Mouse (Mus musculus) natural killer cell, adult 2 months (primary cell): ENCODE results near the gene Rabgap1l.
A peak's percentile ranks its signal among the peaks of the same experiment; 100 is the strongest.
"Not testable (repeated sequence)": the region's sequence is repeated elsewhere in the genome, so short reads cannot be mapped to it uniquely, and the experiment has no call there.

Source experiments
- DNase-seq, 2 experiments: peaks; one replicate each; pipeline ENCODE4 v3.0.0; 2022; ENCODE audit warnings: low spot score in 2 of 2

The Rabgap1l gene

DNA sequence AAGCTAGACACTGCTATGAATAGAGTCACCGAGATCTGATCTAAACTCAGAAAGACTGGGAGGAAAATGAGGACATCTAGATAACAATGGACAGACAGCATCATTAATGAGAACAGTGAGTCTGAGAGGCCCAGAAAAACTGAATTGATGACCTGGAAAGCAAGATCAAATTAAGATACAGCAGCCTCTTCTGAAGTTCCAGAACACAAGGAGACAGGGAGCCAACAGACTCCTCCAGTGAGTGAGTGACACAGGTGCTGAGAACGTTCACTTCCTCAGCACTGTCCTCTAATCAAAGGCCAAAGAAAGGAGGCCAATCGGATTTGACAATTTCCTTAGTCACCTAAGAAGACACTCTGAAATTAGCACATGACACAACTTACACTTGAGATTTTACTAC, 307.3 kb downstream of the Rabgap1l start:
- no peak for DNase-seq

DNA sequence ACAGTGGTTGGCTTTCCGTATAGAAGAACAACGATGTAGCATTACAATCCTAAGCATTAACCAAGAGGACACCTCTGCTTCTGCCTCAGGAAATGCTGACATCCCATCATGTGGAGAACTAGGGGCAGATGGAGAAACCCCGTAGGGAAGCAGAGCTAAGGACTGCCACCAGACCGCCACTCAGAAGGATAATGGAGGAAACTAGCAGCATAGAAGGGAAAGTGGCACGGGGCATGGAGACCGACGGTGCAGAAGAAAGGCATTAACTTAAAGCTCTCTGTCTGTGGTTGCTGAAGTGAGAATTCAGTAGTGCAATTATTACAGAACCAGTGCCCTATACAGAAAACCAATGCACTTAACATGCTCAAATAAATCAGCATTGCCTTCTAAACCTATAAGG, 308.0 kb downstream of the Rabgap1l start:
- DNase-seq, result no peak

- DNase-seq, result no peak
Measured at GRCm38 (mm10) chr1:160481643-160482042, 311.4 kb downstream of the Rabgap1l start.

- DNase-seq, result no peak
Measured at GRCm38 (mm10) chr1:160467443-160467842, 325.6 kb downstream of the Rabgap1l start.

GRCm38 (mm10) chr1:160465186-160465585, 327.8 kb downstream of the Rabgap1l start:
- DNase-seq, result no peak

DNA sequence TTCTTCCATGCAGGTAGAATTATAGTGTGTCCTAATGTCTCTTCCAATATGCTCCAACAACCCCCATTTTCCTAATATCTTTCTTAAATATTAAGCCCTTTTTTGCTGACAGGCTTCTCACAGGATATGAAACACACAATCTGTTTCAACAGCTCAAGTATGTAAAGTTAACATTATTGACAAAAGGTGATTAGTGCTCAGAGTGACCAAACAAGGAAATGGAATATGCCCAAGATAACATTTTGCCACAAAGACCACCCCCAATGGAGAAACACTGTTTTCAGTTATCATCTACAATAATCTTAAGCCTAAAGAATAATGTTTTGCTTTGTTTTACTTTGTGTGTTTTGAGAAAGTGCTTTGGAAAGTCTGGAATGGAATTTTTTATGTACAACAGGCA, 328.9 kb downstream of the Rabgap1l start:
- DNase-seq, result no peak

DNA sequence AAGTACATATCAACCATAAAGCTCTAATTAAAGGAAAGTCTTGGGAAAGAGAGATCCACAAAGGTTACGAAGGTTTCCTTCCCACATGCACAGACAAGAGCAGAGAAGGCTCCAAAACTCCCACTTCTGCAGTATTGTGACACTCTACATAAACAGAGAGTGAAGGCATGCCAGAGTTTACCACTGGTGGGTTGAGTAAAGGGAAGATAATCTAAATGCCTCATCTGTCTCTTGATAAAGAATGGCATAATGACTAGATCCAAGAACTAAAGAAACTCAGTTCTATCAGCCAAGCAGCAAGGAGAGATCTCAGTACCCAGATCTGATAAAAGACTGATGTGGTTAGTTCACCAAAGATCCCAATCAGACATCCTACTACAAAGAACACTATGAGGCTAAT, 332.7 kb downstream of the Rabgap1l start:
- DNase-seq, result no peak

DNA sequence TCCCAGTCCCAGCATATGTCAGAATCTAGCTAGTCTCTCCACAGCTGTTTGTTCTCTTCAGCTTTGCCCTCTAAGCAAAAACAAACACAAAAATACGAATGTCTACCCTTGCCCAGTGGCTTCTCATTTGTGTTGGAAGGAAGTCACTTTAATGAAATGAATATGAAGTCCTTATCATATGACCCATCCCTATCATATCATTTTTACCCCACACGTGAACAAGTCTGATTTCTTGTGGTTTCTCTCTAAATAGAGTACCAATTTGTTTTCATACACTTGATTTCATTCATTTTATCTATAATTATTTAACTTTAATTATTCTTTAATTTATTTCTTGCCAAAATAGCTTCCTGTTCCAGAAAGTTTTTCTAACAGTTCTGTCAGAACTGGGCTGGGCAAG, 341.3 kb downstream of the Rabgap1l start:
- DNase-seq, result no peak

DNA sequence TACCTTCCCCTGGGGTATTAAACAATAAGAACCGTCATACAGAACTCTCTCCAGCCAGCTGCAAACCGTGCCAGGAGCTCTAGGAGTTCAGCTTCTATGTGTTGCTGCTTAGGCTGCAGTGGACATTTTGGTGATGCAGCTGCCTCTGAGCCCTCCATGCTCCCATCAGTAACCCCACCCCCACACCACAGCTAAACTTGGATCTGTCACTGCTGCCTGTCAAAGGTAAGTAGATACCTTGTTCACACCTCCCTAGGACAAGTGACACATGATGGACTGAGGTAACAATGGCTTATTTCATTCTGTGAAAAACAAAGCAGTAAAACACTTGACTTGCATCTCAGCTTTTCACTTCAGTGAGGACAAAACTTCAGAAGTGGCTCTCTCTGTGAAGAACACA, 344.3 kb downstream of the Rabgap1l start:
- DNase-seq, result no peak

GRCm38 (mm10) chr1:160446823-160447222, 346.2 kb downstream of the Rabgap1l start:
- no peak for DNase-seq

DNA sequence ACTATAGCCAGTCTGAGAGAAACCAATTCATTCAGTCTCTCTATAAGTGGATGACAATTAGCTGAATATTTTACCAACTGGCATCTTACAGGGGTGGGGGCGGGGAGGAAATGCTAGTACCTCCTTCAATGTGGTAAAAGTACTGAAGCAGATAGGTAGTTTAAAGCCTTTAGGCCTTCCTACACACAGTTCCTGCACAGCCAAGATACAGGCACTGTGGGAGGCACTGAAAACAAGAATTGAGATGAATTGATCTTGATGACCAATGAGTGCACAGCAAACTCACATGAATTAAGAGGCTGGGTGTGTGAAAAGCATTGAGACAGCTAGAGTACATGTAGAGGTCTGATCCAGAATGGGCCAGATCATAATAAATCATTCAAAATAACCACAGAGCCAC, 349.5 kb downstream of the Rabgap1l start:
- DNase-seq, result no peak

DNA sequence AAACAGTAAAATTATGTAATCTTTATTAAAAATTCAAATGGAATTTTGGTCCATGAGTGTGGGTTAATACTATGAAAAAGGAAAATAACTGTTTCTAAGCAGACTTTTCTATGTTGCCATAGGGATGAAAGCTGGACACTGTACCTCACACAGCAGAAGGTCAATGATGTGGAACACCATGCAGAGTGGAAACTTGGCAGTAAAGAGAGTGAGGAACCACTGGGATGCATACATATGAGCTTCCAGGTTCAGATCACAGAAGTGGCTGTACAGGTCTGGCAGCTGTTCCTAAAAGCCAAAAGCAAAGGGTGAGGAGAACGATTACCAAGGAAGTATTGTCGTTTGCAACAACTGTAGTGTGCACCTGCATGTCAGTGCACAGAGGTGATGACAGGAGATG, 351.3 kb downstream of the Rabgap1l start:
- no peak for DNase-seq

DNA sequence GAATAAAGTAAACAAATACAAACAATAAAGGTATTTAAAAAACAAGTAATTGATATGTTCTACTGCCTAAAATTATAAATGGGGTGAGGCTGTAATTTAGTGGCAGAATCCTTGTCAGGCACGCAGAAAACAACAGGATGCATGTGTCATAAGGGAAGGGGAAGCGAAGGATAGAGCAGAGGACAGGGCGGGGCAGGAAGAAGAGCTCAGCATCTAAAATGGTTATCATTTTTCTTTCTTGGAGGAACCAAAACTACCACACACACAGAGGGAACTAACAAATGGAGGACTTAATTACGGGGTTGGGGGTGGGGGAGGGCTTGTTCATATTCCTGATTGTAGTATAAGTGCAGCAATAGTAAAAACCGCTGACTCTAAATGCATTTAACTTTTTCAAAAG, 351.9 kb downstream of the Rabgap1l start:
- no peak for DNase-seq

- DNase-seq, result no peak
Measured at GRCm38 (mm10) chr1:160438820-160439219, 354.2 kb downstream of the Rabgap1l start.

DNA sequence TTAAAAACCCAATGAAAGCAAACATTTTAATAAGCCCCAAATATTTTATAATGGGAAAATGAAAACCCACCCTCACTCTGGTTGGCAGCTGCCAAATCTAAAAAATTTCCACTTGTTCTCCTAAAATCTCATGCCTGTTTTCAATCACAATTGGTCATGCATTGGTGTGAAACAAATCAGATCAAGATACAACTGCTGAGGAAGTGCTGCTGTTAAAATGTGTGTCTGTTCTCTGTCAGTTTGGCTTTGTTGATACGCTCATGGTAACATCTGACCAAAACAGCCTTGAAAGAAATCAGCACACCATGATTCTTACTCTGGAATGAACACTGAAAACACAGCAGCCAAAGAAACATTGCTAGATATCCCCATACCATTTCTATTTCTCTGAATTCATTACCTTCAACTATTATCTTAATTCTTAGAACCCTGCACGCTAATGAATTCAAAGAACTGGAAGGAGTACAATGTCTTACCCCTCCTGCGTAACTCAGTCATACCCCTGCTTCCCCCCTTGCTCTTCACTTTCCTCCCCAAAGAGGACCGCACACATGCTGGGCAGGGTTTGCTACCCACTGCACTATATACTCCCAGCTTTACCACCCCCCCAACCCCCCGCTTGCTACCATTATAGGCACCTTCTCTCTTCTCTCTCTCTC, 375.7 kb downstream of the Rabgap1l start:
- no peak for DNase-seq

- DNase-seq, result no peak
Measured at GRCm38 (mm10) chr1:160410822-160411221, 382.2 kb downstream of the Rabgap1l start.

DNA sequence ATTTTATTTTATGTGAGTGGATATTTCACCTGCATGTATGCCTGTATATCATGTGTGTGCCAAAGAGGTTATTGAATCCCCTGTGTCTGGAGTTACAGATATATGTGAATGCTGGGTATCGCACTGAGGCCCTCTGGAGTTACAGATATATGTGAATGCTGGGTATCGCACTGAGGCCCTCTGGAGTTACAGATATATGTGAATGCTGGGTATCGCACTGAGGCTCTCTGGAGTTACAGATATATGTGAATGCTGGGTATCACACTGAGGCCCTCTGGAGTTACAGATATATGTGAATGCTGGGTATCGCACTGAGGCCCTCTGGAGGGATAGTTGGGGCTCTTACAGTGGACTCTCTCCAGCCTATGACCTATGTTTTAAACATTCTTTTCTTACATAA, 383.3 kb downstream of the Rabgap1l start:
- DNase-seq, result not testable (repeated sequence)

DNA sequence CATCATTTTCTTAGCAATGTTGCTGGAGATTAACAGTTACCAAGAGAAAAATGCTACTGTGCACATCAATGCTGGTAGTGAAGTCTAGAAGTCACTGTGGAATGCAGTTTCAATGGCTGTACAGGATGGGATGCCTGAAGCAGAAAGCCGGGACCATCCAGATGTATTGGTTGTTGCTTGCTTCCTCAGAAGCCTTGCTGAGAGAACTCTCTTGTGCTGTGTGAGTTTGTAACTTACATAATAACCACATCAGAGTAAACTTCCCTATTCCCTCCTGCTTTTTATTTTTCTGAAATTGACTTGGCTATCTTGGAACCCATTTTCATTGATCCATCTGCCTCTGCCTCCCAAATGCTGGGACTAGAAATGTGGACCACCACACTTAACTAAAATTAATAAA, 383.9 kb downstream of the Rabgap1l start:
- no peak for DNase-seq

DNA sequence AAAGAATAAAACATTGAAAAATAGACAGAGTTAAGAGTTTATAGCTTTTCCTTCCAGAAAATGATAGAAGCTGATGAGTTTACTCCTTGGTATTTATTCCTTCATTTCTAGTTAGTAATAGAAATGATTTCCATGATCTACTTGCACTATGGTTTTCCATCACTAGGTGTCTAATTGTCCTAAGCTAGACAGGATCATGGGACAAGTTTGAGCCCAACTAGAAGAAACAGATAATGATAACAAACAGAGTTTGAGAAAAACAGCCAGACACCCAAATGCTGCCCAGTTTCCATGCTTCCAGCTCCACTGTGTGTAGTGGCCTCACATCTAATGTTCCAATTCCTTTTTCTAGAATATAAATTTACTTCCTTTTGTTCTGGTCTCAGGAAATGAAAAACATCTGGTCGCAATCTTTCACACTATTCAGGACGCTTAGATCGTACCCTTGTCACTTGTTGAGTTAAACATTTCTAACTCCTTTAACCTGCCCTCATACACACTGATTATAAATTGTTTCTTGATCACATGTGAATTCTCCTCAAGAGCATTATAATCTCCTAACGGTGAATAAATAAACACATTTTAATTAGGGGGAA, 384.6 kb downstream of the Rabgap1l start:
- DNase-seq, result no peak

- peak; percentile 25 to 30 for DNase-seq
Measured at GRCm38 (mm10) chr1:160399428-160399827, 393.6 kb downstream of the Rabgap1l start.

DNA sequence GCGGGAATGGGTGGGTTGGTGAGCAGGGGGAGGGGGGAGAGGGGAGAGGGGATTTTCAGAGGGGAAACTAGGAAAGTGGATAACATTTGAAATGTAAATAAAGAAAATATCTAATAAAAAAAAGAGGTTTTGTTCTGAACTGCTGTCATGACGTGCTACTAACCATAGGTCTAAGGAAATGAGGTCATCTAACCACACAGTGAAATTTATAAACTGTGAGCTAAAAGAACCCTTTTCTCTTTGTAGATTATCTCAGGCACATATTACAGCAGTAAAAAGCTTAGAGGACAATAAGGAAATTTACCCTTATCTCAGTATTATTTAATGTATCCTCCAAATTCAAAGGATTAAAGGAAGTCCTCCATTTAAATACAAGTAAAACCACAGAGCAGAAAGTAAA, 396.0 kb downstream of the Rabgap1l start:
- no peak for DNase-seq

- DNase-seq, result no peak
Measured at GRCm38 (mm10) chr1:160387446-160387845, 405.6 kb downstream of the Rabgap1l start.

- no peak for DNase-seq
Measured at GRCm38 (mm10) chr1:160378367-160378766, 414.6 kb downstream of the Rabgap1l start.
